Mouse (Mus musculus) cerebellum, postnatal 36 days (tissue): ENCODE results near the gene Lgals2.
A peak's percentile ranks its signal among the peaks of the same experiment; 100 is the strongest.
"Not testable (repeated sequence)": the region's sequence is repeated elsewhere in the genome, so short reads cannot be mapped to it uniquely, and the experiment has no call there.

Source experiments
- DNase-seq, 2 experiments: peaks; one replicate each; pipeline ENCODE4 v3.0.0; 2021 to 2022; ENCODE audit warnings: mixed read lengths in 2 of 2

The Lgals2 gene

GRCm38 (mm10) chr15:78873803-78874435 lies 18.6 kb upstream of the Lgals2 start:
- no peak for DNase-seq

DNA sequence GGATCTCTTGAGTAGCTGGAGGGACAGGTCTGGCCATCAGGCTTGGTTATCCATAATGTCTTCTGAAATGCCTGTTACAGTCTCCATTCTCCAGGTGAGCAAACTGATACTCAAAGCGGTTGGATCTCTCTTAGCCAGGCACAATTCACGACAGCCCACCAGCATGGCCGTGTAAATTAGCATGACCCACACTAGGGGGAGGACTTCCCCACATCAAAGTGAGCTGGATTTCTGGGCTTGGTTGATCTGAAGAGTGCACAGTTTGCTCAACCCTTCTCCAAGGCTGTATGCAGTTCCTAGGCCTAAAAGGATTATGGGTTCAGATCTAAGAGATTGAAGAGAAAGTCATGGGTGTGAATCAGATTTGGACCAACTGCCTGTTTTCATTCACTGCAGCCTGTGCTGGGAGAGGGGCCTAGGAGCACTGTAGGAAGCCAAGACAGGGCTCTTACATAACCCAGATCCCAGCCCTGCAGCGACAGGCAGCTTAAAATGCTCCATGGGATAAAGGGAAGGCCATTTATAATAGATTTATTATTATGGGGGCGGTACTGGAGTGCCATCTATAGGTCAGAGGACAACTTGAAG lies 16.8 kb upstream of the Lgals2 start:
- no peak for DNase-seq

DNA sequence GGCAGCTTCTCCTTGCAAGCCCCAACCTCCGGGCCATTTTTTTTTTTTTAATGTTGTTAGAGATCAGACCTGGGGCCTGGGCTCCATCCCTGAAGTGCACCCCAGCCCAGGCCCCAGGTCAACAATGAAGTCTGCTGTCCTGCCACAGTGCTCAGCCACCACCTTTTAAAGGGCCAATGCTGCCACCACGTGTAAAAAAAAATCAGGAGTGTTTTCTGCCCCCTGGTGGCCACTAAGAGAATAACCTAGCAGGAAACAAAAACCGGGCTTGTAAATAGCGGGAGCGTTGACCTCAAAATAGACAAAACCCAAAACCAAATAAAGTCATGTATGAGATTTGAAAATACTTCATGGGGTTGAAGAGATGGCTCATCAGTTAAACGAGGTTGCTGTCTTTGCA lies 14.4 kb upstream of the Lgals2 start:
- peak; percentile 57 to 65 for DNase-seq

DNA sequence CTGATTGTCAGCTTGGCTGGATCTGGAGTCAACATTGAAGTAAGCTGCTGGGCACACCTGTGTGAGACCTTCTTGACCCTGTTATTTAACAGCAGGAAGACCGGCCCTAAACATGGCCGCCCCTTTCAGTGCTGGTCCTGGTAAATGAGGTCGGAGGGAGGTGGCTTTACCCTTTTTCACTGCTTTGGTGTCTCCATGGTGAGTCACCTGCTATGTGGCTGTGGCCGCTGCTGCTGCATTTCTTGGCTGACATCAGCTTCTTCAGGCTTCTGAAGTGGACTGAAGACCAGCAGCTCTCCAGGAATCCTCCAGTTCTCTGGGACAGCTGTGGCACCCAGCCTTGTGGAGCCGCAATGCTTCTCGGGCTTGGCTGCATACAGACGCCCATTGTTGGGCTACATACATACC lies 13.5 kb upstream of the Lgals2 start:
- DNase-seq = no peak

- no peak for DNase-seq
These were observed 13.1 kb upstream of the Lgals2 start for GRCm38 (mm10) chr15:78868398-78868797.

GRCm38 (mm10) chr15:78863852-78864253 lies 8.5 kb upstream of the Lgals2 start:
- DNase-seq = no peak

- no peak for DNase-seq
These were observed 7.8 kb upstream of the Lgals2 start for GRCm38 (mm10) chr15:78863154-78863553.

DNA sequence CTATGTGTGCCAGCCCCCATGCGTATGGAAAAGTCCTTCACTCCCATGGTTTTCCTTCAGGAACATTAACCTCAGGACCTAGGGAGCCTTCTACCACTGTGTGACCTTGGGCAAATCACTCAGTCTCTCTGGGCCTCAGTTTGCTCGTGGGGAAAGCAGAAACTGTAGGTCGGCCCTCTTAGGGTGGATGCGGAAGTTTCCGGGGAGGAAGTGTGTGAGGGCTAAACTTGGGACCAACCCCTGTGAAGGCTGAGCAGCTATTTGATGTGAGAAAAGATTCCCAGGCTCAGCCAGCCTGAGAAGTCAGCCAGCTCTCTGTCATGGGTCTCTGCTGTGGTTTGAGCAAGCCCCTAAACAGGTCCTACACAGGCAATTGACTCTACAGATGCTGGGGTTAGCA lies 7.0 kb upstream of the Lgals2 start:
- DNase-seq = no peak

GRCm38 (mm10) chr15:78859714-78860113 lies 4.4 kb upstream of the Lgals2 start:
- DNase-seq = no peak

DNA sequence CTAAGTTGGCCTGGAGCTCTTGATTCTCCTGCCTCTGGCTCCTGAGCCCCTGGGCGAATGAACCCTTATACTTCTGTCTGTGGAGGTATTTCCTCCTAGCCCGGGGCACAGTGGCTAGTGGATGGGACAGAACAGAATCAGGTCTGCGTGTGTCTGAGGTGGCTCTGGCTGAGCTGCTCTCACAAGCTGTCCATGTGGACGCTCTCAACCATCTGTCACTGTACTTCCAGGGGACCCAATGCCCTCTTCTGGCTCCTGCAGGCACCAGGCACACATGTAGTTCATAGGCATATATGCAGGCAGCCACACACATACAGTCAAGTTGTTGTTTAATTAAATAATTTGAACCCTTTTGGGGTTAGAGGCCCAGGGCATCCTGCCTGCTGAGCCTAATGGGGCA lies 4.0 kb upstream of the Lgals2 start:
- peak; percentile 65 to 72 for DNase-seq

DNA sequence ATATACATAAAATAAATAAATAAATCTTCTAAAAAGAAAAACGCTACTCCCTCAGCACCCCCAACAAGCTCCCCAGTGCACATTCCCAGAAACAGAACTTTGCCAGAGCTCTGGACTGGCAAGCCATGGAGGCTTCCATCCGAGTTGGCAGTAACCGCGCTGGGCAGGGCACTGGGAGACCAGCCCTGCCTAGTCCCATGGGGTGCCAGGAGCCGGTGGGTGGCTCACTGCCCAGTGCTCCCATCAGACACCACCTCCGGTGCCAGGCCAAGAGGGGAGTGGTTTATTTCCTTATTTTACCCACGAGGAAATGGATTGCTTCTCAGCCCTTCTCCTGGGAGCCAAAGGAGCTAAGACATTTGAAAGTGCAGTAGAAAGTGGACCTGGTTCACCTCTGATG lies 1.7 kb upstream of the Lgals2 start:
- DNase-seq = peak; percentile 48 to 62

DNA sequence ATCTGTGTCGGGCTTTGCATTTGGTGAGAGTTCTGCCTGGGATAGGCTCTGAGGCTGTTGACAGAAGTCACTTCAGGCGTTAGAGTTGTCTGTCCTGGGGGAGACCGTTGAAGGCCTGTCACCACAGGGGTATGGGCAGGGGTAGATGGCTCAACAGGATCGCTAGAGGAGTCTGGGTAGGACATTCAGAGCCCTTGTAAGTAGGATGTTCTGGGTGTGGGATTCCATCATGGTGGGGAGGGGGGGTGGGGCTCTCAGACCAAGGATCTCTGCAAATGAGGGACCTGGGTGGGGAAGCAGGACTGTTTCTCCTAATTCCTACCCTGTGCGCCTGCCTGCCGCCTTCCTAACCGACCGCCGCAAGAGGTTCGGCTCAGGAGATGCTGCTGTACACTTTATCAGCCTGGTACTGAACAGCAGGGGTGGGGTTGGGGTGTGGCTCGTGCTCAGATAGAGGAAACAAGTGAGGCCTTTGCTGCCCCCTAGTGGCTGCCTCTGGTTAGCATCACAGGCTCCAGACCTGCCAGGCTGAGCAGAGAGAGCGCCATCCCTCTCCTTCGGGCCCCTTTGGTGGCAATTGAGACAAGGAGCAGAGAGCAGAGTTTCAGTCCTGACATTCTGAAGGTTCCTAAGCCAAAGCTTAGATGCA lies 3.7 kb downstream of the Lgals2 start:
- DNase-seq = peak; percentile 94 to 96

- DNase-seq = no peak
These were observed 4.4 kb downstream of the Lgals2 start for GRCm38 (mm10) chr15:78850944-78851343.

GRCm38 (mm10) chr15:78850059-78850824 lies 5.1 kb downstream of the Lgals2 start:
- no peak for DNase-seq

GRCm38 (mm10) chr15:78849485-78849884 lies 5.8 kb downstream of the Lgals2 start:
- no peak for DNase-seq

DNA sequence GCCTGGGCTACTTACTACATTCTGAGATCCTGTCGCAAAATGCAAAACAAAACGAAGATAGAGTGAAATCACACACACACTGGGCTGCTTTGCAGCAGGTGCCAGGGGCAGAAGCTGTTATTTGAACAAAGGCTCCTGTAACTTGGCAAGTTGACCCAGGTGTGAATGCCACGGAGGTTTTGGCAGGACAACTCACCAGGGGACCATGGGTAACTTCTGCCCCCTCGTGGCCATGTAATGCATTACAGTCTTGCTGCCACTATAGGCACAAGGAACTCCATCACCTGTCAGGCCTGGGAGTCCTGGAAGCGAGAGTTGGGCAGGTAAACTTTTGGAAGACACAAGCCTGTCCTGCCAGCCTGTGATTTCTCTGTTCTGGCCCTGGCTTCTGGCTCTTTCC lies 6.9 kb downstream of the Lgals2 start:
- peak; percentile 82 to 87 for DNase-seq

DNA sequence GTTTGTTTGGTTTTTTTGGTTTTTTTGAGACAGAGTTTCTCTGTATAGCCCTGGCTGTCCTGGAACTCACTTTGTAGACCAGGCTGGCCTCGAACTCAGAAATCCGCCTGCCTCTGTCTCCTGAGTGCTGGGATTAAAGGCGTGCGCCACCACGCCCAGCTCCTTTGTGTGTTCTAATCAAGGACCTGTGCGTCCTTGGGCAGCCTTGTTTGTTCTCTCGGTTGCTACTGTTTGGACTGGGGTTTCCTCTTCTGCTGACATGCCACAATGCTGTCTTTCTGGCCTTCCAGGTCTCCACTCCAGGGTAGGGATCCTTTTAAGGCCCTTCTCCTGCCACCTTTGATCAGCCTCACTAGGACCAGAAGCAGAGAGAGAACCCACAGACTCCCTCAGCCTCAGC lies 8.5 kb downstream of the Lgals2 start:
- DNase-seq = not testable (repeated sequence)

GRCm38 (mm10) chr15:78846352-78846751 lies 9.0 kb downstream of the Lgals2 start:
- no peak for DNase-seq

GRCm38 (mm10) chr15:78845867-78846266 lies 9.5 kb downstream of the Lgals2 start:
- no peak for DNase-seq

GRCm38 (mm10) chr15:78845321-78845720 lies 10.0 kb downstream of the Lgals2 start:
- no peak for DNase-seq

DNA sequence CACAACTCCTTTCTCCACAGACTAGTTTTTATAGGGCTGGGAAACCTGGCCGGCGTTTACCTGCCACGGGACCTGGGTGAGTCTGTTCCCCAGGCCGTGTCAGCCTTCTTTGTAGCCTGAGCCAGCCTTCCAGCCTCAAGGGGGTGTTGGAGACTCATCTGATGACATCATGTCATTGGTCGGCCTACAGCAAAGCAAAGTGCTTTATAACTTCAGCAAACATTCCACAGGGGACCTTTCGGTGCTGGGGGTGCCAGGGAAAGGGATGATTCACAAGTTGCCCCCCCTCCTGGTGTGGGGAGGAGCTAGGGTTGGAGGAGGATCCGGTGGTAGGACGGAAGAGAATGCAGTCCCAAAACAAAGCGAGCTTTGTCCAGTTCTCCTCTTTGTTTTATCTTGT lies 10.5 kb downstream of the Lgals2 start:
- no peak for DNase-seq

GRCm38 (mm10) chr15:78843581-78844469 lies 11.5 kb downstream of the Lgals2 start:
- DNase-seq = no peak
